Mouse (Mus musculus) inflammation-experienced regulatory T-cells, adult 6 months (primary cell): ENCODE data around the gene Ddx46. TPM values are rescaled to one million over a fixed set of nuclear protein-coding genes. Genes with fewer than 3 reads are reported as not detected.
A peak's percentile ranks its signal among the peaks of the same experiment; 100 is the strongest.

ENCODE experiments used
- ATAC-seq: one replicate; pipeline ENCODE4 v1.8.0; 2017
- polyA plus RNA-seq, 3 experiments: library from polyadenylated mRNA; unstranded; fragments of 100-300 nt; shearing (Covaris generic); gene quantifications; one replicate each; pipeline ENCODE4 v1.2.1; 2017

Gene Ddx46
- 10 to 100 TPM; 62.3 to 67.3 (median 64.0) TPM for polyA plus RNA-seq

DNA sequence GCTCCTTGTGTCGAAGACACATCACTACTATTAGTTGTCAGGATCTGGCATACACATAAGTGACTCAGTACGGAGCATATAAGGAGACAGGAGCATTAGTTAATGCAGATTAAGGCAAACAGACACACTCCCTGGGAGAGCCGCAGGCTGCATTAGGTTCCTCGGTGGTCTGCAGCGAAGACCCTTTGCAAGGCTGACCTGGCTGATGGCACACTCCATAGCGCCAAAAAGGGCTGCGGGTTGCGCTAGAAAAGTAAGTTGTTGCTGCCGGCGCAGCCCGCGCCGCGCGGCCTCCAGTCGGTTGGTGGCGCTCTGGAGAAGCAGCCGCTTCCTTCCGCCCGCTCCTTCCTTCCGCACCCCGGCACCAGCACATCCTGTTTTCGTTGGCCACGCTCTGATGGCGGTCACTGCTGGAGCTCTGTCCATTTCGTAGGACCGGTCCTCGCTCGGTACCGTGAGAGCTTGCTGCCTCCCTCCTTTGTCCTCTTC is at the start of gene Ddx46:
Ddx46 (plus strand) TSS at position 389 of the 489 bp plus-strand sequence.
- peak; percentile 83 for ATAC-seq

DNA sequence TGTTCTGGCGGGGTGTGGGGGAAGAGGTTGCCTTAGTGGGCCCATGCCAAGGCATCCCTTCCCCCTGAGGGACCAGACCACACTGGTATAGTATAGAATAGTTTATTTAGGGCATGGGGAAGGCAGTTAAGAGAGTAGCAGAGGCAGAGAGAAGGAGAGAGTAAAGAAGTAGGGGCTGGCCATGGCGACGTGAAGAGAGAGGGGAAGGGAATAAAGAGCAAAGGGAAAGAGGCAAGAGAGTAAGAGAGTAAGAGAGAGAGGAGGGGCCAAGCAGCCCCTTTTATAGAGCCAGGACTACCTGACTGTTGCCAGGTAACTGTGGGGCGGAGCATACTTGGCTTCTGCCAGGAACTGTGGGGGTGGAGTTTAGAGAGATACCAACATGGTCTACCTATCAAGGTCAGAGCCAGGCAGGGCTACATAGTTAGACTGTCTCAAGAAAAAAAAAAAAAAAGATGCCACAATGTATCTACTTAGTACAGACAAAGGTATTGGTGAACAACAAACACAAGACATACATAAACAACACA is 42.8 kb upstream of the Ddx46 start:
- no peak for ATAC-seq

DNA sequence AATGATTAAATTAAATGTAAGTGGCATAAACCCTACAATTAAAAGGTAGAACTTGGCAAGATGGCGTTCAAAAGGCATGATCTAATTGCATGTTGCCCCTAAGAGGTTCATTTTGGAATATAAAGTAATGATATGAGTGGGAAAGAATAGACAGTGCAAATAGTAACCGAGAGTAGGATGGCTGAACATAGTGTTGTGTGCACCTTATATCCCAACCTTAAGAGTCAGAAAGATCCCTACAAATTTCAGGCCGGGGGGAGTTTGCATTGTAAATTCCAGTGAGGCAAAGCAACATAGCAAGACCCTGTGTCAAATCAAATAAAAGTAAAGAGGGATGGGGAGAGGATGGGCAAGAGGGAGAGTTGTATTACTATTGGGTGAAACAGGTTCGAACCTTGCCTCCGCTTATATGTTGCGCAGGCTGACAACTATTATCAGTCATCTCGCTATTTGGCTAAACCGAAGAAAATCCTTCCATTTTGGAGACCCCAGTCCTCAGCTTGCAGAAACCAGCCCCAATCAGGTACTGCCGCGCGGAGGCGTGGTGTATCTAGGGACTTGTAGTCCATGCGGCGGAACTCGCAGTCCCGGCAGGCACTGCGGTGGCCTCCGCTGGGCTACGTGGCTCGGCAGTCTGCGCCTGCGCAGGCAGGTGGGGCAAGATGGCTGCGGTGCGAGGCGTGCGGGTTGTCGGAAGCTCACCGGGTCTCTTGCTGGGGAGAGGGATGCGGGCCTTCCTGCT is 42.1 kb upstream of the Ddx46 start:
- ATAC-seq = peak; percentile 96

DNA sequence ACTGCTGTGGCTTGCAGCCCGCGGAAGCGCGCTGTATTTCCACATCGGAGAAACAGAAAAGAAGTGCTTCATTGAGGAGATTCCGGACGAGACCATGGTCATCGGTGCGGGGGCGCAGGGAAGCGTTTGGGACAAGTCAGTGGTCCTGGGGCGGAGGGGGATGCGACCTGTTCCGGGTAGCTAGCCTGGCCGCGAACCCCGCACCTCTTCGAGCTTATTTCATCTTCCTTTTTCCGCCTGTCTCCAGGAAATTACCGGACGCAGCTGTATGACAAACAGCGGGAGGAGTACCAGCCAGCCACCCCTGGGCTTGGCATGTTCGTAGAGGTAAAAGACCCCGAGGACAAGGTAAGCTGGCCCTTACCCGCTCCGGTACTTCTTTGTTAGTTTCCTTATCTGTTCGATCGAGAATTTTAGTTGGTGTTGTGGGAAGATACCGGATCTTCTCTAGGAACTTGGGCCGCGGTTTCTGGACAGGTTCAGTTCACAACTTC is 41.5 kb upstream of the Ddx46 start:
- ATAC-seq = peak; percentile 22

DNA sequence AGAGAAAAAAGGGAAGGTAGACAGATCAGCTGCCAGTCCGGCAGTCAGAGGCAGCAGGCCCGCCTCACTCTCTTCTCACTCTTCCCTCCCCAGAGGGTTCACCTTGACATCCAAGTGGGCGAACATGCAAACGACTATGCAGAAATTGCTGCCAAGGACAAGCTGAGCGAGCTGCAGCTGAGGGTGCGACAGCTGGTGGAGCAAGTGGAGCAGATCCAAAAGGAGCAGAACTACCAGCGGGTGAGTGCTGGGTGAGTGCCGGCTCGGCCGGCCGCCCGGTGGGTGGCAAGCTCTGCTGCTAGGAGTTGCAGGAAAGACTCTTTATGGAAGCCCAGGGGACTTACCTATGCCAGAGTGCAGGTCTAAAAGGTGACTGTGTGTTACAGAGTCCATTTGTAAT is 39.5 kb upstream of the Ddx46 start:
- no peak for ATAC-seq

DNA sequence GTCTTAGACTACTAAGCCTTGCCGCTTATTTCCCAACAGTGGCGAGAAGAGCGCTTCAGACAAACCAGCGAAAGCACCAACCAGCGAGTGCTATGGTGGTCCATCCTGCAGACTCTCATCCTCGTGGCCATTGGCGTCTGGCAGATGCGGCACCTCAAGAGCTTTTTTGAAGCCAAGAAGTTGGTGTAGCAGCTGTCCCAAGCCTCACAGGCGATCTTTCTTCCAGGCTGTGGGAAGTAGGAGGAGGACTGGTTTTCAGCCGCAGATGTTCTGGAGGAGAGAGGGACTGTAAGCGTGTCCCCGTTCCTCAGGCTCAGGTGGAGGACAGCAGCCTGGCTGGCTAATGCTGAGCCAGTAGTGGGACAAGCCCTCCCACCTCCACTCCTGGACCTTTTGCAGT is 38.0 kb upstream of the Ddx46 start:
- ATAC-seq = no peak

DNA sequence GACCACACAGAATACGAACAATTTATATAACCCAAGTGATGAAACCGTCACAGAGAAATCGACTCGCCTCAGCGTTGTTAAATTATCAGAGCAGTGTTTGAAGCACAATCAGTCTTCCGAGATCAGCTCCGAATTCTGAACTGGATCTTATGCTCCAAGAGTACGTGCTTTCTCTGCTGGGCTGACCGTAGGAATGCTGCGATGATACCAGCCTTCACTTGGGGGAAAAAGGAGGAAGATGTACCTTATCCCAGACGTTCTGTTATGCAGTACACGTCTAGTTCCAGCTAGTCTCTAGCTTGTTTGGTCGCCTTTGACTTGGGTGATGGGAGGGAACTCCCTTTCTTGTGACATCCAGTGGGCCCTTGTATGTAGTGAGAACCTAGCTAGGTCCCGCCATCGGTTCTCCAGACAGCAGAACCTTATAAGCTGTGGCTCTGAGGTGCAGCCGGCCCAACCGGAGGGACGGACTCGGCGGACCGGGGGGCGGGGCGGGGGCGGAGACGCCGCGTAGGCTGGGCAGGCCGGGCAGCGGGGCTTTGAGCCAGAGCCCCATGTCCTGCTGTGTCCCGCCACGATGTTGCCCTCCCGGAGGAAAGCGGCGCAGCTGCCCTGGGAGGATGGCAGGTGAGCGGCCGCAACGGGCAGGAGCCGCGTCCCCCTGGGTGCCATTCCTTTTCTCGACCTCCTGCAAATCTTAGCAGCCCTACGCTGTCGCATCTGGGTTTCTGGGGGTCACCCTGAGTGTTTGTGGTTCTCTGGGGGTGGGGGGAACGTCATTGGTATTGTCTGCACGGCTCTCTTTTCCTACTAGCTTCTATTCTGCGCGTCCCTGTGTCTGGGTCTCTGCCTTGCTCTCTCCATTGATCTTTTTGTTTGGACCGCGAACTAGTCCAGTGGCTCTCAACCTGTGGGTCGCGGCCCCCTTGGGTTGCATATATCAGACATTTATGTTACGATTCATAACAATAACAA is 35.0 kb upstream of the Ddx46 start, which contains the start of gene B4galt7:
B4galt7 (plus strand) TSS at position 331 of the 975 bp plus-strand sequence.
- ATAC-seq = peak; percentile 51

DNA sequence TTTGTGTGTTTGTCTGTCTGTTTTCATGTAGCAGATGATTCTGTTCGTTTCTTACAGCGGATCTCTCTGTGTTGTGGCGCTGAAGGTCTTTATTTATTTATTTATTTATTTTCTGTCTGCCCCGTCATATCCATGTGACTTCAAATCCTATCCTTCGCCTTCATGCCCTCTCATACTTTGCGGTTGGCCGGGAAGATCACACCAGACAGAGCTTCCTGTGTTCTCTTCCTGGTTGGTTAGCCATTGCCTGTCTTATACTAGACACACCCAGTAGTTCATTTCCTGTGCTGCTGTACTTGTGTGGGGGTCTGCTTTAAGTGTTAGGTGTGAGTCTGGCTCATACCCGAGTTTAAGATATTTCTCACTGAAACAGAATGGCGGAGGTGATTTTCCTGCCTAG is 34.2 kb upstream of the Ddx46 start:
- ATAC-seq = peak; percentile 79

DNA sequence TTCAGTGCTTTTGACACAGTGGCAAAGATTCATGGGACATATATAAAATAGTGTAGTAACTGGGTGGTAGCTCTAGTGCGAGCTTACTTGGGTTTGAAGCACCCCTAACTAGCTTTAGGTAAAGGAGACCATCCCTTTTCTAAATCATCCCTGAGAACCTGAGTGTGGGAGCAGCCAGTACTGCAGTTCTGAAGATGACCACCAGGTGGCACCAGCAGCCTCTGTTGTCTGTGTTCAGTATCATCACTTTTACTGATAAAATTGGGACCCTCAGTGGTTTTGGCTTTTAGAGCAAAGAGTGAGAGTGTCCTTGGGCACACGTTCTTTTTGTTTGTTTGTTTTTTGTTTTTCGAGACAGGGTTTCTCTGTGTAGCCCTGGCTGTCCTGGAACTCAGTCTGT is 33.2 kb upstream of the Ddx46 start:
- peak; percentile 51 for ATAC-seq

DNA sequence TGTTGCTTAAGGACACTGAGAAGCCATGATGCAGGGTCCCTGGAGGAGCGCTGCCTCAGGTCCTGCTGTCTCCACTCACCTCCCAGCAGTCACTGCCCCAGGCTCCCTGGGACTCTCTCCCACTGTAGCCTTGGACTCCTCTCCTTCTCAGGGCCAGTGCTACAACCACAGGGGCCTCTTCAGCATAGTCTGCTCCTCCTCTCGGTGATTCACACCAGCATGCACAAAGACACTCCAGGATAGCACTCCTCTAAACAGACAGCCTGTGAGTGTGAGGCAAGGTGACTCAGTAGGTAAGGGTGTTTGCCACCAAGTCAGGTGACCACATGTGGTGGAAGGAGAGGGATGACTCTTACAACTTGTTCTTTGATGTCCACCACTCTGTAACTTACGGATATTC is 30.2 kb upstream of the Ddx46 start:
- ATAC-seq = no peak

DNA sequence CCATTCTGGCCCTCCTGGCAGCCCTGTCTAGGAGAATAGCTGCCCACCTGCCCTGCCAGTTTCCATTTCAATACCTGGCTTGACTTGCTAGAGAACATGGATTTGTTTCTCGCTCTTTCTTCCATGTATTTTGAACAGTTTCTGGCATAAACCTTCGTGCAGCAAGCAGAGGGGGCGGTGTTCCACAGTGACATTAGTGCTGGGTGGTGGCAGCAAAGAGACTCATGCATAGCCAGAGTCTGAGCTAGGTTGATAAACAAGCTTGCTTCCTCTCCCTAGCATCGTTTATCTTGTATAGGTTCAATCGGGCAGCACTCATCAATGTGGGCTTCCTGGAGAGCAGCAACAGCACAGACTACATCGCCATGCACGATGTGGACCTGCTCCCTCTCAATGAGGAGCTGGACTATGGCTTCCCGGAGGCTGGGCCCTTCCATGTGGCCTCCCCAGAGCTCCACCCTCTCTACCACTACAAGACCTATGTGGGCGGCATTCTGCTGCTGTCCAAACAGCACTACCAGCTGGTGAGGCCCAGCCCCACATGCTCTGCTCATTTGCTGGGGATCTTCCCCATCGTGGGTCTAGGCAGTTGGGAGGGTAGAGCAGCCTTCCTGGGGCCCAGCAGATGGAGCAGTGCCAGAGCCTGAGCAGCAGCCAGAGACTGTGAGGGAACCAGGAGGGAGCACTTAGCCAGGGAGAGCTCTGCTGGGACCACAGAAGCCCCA is 27.8 kb upstream of the Ddx46 start:
- no peak for ATAC-seq

DNA sequence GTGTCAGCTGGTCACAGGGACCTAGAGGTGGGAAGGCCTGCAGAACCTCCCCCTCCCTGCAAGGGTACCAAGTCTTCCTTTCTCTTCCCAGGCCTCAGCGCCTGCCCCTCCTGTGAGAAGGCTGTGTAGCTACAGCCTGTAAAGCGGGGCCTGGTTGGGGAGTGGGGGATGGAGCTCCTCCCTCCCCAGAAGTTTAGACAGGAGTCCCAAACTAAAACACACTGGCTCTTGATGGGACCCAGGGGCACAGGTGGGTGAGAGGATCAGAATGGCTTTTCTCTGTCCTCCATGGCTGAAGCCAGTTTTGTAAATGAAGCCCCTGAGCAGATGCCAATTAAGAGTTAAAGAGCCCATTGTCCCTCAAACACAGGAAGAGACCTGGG is 27.2 kb upstream of the Ddx46 start:
- ATAC-seq = no peak

DNA sequence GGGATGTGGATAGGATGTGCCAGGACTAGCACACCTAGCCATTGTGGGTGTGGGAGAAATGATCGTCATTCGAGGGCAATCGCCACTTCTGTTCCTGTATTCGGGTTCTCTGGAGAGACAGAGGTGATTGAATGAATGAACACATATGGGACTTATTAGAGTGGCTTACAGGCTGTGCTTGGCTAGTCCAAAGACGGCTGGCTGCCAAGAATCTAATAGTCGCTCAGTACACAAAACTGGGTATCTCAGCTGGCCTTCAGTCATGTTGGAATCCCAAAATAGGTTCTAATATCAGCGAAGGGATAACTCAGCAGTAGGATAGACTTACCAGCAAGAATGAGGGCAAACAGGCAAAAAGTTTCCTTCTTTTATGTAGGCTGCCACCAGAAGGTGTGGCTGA is 22.8 kb upstream of the Ddx46 start:
- no peak for ATAC-seq

DNA sequence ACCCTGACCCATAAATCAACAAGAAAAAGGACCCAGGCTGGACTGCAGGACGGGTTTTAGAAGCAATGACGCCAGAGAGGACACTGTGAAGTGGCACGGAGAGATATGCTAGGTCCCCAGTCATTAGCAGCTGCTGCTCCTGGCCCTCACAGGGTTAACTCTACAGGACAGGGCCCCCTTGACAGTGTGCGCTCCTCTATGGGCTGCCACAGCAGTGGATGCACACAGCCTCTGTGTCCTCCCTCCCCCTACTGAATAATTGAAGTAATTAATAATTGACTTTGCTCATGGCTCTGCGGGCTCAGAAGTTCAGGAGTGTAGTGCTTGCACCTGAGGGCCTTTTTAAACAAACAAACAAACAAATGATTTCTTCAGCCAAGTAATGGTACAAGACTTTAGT is 21.4 kb upstream of the Ddx46 start:
- ATAC-seq = no peak

DNA sequence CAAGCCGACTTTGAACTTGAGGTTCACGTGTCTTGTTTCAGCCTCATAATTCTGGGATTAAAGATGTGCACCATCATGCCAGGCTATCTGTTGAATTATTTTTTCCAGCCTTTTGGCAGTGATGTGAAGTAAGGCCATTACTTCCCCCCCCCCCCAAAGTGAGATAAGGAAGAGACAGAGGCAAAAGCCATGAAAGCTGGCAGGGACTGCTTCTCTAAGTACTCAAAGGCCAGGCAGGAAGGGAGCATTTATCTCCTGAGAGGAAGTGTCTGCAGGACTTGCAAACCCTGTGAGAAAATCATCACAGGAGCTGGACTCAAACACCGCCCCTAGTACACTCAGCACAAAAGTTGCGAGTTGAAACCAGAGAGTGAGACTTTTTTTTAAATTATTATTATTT is 15.5 kb upstream of the Ddx46 start:
- ATAC-seq = no peak

DNA sequence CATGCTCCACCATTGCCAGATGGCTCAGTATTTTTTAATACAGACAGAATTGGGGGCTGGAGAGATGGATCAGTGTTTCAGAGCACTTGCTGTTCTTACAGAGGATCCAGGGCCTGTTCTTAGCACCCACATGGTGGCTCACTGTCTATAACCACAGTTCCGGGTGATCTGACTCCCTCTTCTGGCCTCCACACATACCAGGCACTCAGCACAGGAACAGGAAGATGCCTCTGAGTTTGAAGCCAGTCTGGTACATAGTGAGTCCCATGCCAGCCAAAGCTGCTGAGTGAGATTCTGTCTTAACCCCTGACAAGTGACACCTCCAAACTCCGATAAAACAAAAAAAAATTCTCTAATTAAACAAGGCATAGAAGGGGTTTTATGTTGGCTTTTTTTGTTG is 14.6 kb upstream of the Ddx46 start:
- no peak for ATAC-seq

DNA sequence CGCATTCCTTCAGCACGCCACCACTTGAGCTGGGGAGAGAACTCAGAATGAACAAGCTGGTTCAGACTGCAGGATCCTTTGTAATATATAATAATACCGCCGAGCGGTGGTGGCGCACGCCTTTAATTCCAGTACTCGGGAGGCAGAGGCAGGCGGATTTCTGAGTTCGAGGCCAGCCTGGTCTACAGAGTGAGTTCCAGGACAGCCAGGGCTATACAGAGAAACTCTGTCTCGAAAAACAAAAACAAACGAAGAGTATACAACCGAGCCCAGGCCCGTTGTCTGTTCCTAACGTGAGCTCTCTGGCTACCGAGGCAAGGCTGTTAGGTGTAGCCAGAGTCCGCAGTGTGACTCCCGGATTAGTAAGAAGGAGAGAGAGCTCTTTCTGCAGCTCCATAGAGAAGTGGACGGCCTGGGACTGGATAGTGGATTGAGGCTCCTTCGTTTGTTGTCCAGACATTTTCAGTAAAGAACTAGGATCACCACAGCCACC is 12.6 kb upstream of the Ddx46 start:
- peak; percentile 31 for ATAC-seq

DNA sequence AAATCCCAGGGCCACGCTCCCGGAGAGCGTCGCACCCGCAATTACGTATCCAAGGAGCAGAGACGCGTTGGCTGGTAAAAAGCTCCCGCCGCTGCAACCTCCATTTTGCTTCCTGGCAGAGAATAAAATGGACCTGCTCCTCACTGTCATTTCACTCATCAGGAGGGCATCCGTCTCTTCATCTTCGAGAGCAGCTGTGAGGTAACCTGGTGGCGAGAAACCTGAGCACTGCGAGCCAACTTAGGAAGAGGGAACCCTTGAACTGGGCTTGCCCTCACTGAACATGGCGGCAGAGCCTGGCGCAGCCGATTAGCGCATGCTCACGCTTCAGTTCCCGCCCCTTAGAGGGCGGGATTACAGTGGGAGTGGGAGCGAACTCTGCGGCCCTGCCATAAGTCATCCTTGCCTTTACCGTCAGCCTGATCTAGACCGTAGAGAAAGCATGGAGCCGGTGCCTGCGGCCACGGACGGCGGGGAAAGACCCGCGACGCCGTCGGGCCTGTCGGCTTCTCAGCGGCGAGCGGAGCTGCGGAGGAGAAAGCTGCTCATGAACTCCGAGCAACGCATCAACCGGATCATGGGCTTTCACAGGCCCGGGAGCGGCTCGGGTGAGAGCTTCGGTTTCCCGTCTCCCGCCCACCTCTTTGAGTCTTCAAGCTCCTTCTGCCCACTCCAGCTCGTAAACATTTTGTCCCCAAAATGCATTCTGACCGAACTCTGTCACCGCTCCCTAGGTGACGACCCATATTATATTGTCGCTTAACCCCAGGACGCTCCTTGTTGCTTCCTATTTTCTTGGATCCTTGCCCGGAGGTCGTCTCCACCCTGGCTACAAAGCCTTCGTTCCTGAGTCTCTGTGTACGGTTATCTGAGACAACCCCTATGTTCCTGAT is 11.9 kb upstream of the Ddx46 start, which contains the start of gene Caml:
Caml (plus strand) TSS at position 357 of the 893 bp plus-strand sequence.
- peak; percentile 97 for ATAC-seq

DNA sequence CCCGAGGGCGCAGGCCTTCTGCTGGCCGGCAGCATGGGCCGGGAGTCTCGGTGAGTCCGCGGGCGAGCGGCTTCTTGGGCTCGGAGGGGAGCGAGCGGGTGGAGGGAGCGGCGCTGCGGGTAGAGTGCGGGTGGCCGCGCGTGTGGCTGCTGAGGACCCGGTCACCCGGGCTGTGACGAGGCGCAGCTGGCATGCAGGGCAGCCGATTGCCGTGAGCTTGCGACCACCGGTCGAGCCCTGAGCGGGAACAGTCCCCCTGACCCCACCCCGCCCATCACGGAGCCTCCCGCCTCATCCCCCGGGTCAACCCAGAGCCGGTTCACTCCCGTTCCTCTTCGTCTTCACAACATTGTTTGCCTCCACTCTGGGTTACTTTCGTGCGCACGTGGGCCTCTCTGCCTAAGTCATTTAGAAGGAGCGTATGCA is 332 bp downstream of the Ddx46 start:
- ATAC-seq = no peak

DNA sequence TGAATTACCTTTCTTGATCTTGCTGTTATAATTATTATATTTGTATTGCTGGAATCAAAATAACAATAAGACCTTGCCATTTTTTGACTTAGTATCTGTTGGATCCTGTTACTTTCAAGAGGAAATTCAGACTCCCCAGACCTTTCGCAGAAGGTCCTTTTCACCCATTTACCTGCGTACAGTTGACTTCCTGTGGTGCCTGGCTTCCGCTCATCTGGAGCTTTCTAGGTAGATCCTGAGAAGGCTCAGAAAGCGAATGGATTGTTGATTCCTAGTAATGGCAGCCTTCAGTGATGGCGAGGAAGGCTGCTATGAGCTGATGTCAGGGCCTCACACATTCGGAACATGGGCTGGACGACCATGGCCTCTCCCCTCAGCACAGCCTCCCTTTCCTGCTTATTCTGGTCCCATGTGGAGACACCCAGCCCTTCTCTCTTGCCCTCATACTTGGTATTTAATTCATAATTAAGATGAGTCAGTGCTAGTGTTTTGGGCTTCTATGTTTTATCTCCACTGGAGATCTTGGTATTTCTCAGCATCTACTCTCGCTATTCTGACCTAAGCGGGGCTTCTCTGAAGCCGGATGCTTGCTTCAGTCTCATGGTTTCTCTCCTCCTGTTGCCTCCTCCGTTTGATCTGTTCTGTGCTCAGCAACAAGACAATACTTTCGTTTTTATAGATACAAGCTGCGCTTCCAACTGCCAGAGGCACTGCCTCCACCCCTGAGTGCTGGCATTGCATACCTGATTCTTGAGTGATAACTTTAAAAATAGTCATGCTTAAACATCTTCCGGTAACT is 1.6 kb downstream of the Ddx46 start:
- ATAC-seq = peak; percentile 71
